Mouse (Mus musculus) lung, postnatal 0 days (tissue): Measurements from ENCODE around the gene Aamp. TPM values are rescaled to one million over a fixed set of nuclear protein-coding genes. Genes with fewer than 3 reads are reported as not detected.

Experiments
- ATAC-seq: fragments of 200-750 bp; cut with Nextera tagmentation; 2 replicates; pipeline ENCODE4 v1.8.0; 2017; ENCODE audit warnings: moderate library complexity
- DNase-seq: peaks from one replicate; pipeline ENCODE4 v3.0.0-alpha.2; 2016; ENCODE audit warnings: low spot score
- H3K27ac ChIP-seq: fragments of 300-500 bp; sonication (generic); 2 replicates; pipeline ENCODE4 v1.5.1; 2014; ENCODE audit warnings: antibody characterized with exemption, mild to moderate bottlenecking, low read length, mixed read lengths
- H3K27me3 ChIP-seq: fragments of 300-500 bp; sonication (generic); replicated peaks from 2 replicates; pipeline ENCODE4 v1.6.1; 2014; ENCODE audit warnings: low read length, mixed read lengths; ENCODE audit not compliant: insufficient read depth
- H3K36me3 ChIP-seq: fragments of 300-500 bp; sonication (generic); 2 replicates; pipeline ENCODE4 v1.6.1; 2014; ENCODE audit warnings: low read length, mixed read lengths; ENCODE audit not compliant: insufficient read depth
- H3K4me1 ChIP-seq: fragments of 300-500 bp; sonication (generic); 2 replicates; pipeline ENCODE4 v1.6.1; 2014; ENCODE audit warnings: antibody characterized with exemption, low read depth, low read length, mixed read lengths; ENCODE audit not compliant: insufficient read depth
- H3K4me2 ChIP-seq: fragments of 300-500 bp; sonication (generic); replicated peaks from 2 replicates; pipeline ENCODE4 v1.6.1; 2014; ENCODE audit warnings: low read depth, mild to moderate bottlenecking, low read length, moderate library complexity, mixed read lengths
- H3K4me3 ChIP-seq: fragments of 300-500 bp; sonication (generic); 2 replicates; pipeline ENCODE4 v1.5.1; 2014; ENCODE audit warnings: low read depth, low read length
- H3K9ac ChIP-seq: fragments of 300-500 bp; sonication (generic); replicated peaks from 2 replicates; pipeline ENCODE4 v1.6.1; 2014; ENCODE audit warnings: low read depth, mild to moderate bottlenecking
- H3K9me3 ChIP-seq: fragments of 300-500 bp; sonication (generic); 2 replicates; pipeline ENCODE4 v1.6.1; 2016; ENCODE audit warnings: low read length, mixed read lengths
- CTCF ChIP-seq: IDR thresholded peaks from 2 replicates; pipeline ENCODE4 v1.5.1; 2016; ENCODE audit warnings: antibody characterized with exemption, mild to moderate bottlenecking
- EP300 ChIP-seq: IDR thresholded peaks from 2 replicates; pipeline ENCODE4 v1.6.1; 2016; ENCODE audit warnings: antibody characterized with exemption, mild to moderate bottlenecking, control low read depth
- WGBS: fragments of 180-500 bp; shearing (Covaris S2); extraction: QIAGEN DNeasy Blood & Tissue Kit; methylation state at CpG from one replicate; pipeline ENCODE4 v1.1.7; 2014; 5-methylcytosine and 5-hydroxymethylcytosine counted together
- polyA plus RNA-seq: library from polyadenylated mRNA; unstranded; fragments of >200 nt; fragmentation: Nextera tagmentation; extraction: Ambion mirVana; gene quantifications from 2 replicates; pipeline ENCODE4 v1.2.1, GENCODE M21; 2015

Aamp gene
- polyA plus RNA-seq, 1 experiment from 2014 or later = 214 TPM

DNA sequence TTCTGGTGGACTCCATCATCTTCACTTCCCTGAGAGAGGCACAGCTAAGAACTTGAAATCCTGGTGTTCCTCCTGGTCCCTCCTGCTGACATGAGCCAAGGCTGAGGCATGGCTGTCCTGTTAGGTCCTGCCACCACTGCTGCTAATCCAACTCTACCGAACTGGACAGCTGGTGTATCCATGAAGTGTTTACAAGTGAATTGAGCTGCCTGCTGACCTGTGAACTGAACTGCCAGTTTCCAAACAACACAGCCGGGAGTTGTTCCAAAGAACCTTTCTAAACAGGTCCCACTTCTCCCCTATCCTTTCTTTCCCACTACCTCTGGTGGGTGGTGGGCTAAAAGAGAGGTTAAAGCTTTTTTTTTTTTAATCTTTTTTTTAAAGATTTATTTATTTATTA is 54.6 kb downstream of the Aamp start:
- no peaks in the 10 kb centered on the region for H3K9me3 ChIP-seq
- H3K4me3 ChIP-seq = no peak overlapping the region
- no peak overlapping the region for H3K4me2 ChIP-seq
- H3K9ac ChIP-seq = no peak overlapping the region
- no peaks in the 10 kb centered on the region for H3K4me1 ChIP-seq
- no peaks in the 10 kb centered on the region for H3K36me3 ChIP-seq
- no peak overlapping the region for H3K27ac ChIP-seq
- TF ChIP-seq CTCF = no peak
- TF ChIP-seq EP300 = no peak
- no peak for DNase-seq
- 32% methylated on average over 2 of the region's 2 CpGs for WGBS
- H3K27me3 ChIP-seq = no peaks in the 10 kb centered on the region
- ATAC-seq = no peak

Other genes with a start within 250 kb of the Aamp start
- 184 and 185 TPM in 2 replicates for gene Tns1, start 160.3 kb downstream of the Aamp start, polyA plus RNA-seq
- gene Rufy4, start 159.2 kb downstream of the Aamp start, polyA plus RNA-seq = 0.42 and 0.43 TPM in 2 replicates
- gene Cxcr2, start 130.7 kb downstream of the Aamp start, polyA plus RNA-seq = 1.9 and 2.4 TPM in 2 replicates
- not detected in 2 replicates for gene Cxcr1, start 90.1 kb downstream of the Aamp start, polyA plus RNA-seq
- 465 and 473 TPM in 2 replicates for gene Arpc2, start 48.7 kb downstream of the Aamp start, polyA plus RNA-seq
- 0.18 and 0.30 TPM in 2 replicates for gene Gpbar1, start 6.2 kb downstream of the Aamp start, polyA plus RNA-seq
- gene Pnkd, start 192 bp upstream of the Aamp start, polyA plus RNA-seq = 88.7 and 91.4 TPM in 2 replicates
- 148 and 149 TPM in 2 replicates for gene Tmbim1, start 20.9 kb upstream of the Aamp start, polyA plus RNA-seq
- 3.4 and 5.1 TPM in 2 replicates for gene Catip, start 77.4 kb upstream of the Aamp start, polyA plus RNA-seq
- gene Slc11a1, start 90.5 kb upstream of the Aamp start, polyA plus RNA-seq = 4.6 and 4.8 TPM in 2 replicates
- 72.5 and 75.0 TPM in 2 replicates for gene Ctdsp1, start 106.8 kb upstream of the Aamp start, polyA plus RNA-seq
- gene Vil1, start 124.6 kb upstream of the Aamp start, polyA plus RNA-seq = 0.75 and 1.3 TPM in 2 replicates
- gene Cnot9, start 221.3 kb upstream of the Aamp start, polyA plus RNA-seq = 20.0 and 20.9 TPM in 2 replicates